Mouse (Mus musculus): Measurements from ENCODE around the gene Rtl8a.
A peak's percentile ranks its signal among the peaks of the same experiment; 100 is the strongest.
"Not testable (repeated sequence)": the region's sequence is repeated elsewhere in the genome, so short reads cannot be mapped to it uniquely, and the experiment has no call there.

The Rtl8a gene

DNA sequence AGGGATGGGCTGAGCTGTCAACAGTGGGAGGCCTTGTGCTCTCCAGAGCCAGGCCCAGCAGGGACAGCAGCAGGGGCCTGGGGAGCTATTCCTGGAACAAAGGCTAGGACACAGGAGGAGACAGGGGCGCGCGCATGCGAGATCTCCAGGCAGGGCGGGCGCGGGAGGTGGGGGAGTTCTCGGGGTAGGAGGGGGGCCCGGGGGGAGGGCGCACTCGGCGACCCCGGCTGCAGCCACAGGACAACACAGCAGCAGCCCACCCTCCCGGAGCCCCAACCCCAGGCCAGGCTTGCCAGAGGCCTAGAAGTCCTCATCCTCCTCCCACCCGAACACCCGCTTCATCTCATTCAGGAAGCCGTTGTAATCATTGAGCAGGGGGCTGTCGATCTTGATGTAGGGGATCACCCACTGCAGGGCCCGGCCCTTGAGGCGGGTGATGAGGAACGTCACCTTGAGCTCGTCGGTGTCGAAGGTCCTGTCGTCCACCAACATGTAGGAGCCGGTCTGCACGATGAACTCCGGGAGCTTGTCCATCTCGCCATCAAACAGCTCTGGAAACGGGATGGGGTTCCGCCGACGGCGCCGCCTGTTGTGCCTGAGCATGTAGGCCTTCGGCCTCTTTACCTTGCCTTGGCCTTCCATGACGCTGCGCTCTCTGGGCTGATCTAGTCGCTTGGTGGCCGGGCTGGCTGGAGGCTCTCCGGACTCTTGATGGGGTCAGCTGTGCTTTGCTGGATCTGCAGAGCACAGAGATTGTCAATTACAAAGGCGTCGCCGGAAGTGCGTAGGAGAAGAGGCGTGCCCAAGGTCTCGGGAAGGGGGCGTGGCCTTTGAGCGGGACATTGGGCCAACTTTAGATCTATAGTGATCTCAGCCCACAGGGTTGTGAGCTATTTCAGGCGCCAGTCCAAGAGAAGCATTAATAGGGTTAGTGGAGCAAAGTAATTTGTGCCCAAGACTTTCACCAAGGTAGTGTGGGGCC is at the start of gene Rtl8a:
Gene Rtl8a, minus strand, starts transcription at position 703 of the 982 bp plus-strand sequence.
- not testable (repeated sequence) for DNase-seq (ENCODE audit: extremely low read depth, low read depth)

DNA sequence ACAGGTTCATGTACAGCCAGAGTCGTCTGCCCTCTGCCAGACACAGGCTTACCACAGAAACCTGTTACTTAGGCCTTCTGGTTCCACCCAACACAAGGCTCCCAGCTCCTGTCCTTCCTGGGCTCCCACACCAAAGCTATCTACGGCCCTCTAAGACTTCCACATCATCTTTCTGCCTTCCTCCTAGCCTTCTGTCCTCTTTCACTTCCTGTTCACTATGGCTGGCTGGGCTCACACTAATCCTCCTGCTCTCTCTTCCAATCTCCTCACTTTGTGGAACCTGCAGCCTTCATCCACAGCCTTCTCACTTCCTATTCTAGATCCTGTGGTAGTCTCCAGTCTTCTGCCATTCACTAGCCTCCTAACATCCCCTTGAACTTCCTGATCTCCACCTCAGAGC is 49.7 kb upstream of the Rtl8a start:
- no peak for DNase-seq (ENCODE audit: extremely low read depth, low read depth)

DNA sequence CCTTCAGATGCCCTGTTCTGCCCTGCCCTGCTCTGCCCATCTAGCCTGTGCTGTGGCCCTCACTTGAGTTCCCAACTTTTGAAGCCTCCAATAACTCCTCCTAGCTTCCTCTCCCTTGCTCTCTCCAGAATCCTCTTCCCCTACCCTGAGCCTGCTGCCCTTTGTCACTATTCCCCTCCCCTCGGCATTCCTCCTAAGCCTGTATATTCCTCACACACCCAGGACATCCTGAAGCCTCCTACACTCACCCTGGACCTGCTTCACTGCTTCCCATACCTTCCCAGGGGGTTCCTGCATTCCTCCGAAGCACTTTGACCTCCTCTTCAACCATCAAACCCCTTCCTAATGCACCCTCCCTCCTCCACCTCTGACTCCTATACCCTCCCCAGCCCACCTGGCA is 48.6 kb upstream of the Rtl8a start:
- no peak for DNase-seq (ENCODE audit: extremely low read depth, low read depth)

DNA sequence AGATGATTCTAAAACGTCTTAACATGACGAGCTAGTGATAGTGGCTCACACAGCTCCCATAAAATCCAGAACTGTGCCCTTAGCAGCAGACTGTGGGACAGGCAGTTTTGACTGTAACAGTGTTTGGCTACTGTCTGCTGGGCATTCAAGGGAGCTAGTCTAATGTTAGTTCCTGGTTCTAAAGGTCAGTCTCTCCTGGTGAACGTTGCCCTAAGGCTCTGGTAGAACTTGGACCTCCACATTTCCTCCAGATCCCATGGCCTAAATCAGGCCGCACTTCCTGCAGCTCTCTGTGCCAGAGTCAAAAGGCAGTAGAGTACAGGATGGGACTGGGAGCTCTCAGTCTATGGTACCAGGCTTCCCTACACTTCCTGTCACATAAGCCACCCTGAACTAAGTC is 41.2 kb upstream of the Rtl8a start:
- DNase-seq (ENCODE audit: extremely low read depth, low read depth): not testable (repeated sequence)

DNA sequence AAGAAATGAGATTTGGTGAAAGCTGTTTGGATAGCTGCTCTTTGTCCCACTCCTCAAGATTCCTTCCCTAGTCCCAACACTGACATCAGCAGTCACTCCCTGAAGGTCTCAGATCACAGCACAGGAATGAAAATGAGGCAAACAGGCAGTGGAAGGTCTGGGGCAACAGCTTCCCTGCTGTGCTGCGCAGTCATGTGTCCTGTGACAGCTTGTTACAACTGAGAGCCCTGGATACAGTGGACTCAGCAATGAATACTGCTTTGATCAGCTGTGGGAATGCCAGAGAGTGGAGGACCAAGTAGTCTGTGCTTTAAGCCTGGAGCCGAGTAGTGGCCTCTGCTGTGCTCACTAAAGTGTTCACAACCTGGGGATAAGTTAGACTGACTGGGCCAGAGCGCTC is 39.2 kb upstream of the Rtl8a start:
- DNase-seq (ENCODE audit: extremely low read depth, low read depth): not testable (repeated sequence)

DNA sequence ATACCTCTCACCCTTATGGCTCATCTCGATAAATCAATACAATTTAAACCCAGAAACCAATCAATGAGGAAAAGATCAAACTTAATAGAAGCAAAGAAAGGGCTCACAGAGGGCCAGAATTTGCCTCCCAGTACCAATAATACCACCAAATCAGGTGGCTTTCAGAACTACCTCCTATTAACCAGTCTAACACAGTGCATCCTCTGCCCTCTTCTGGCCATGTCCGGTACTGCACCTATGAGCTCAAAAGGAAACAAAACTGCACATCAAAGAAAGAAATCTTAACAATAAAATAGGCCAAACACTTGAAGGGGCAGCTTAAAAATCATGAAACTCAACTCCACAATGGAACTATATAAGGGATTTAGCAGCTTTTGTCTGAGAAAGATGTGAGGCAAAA is 33.5 kb upstream of the Rtl8a start:
- not testable (repeated sequence) for DNase-seq (ENCODE audit: extremely low read depth, low read depth)

DNA sequence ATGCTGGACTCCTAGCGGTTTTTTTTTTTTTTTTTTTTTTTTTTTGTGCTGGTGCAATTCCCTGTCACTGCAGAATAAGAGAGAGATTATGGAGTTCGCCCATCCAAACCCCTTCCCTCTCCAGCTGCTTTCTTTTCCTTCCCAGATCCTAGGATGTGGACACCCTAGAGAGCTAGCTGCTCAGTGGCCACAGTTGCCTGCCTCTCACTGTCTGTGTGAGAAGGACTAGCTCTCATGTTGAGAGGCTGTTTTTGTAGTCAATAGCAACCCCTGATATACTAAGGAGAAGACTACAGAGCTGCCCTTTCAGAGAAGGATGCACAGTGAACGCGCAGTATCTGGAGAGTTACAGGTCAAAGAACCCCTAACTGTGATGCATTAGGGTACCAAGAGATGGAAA is 27.2 kb upstream of the Rtl8a start:
- DNase-seq (ENCODE audit: extremely low read depth, low read depth): not testable (repeated sequence)

DNA sequence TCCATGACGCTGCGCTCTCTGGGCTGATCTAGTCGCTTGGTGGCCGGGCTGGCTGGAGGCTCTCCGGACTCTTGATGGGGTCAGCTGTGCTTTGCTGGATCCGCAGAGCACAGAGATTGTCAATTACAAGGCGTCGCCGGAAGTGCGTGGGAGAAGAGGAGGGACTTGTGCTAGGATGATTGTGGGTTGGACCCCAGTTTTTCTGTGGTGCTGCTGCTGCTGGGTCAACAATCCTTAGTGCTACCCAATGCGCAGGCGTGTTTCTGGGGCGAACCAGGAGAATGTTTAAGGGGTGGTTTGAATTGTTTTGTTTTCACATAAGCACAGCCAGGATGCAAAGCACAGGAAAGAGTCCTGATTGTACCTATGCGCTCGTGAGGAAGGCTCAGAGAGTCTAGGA is 26.8 kb upstream of the Rtl8a start, which contains the start of gene Rtl8b:
Gene Rtl8b, minus strand, starts transcription at position 115 of the 400 bp plus-strand sequence.
- DNase-seq (ENCODE audit: extremely low read depth, low read depth): no peak

DNA sequence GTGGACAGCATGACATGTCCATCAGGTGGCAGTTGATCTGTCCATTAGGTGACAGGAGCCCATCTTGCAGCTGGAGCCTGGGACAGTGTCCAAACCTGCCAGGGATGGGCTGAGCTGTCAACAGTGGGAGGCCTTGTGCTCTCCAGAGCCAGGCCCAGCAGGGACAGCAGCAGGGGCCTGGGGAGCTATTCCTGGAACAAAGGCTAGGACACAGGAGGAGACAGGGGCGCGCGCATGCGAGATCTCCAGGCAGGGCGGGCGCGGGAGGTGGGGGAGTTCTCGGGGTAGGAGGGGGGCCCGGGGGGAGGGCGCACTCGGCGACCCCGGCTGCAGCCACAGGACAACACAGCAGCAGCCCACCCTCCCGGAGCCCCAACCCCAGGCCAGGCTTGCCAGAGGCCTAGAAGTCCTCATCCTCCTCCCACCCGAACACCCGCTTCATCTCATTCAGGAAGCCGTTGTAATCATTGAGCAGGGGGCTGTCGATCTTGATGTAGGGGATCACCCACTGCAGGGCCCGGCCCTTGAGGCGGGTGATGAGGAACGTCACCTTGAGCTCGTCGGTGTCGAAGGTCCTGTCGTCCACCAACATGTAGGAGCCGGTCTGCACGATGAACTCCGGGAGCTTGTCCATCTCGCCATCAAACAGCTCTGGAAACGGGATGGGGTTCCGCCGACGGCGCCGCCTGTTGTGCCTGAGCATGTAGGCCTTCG is 26.2 kb upstream of the Rtl8a start:
- DNase-seq (ENCODE audit: extremely low read depth, low read depth): not testable (repeated sequence)

DNA sequence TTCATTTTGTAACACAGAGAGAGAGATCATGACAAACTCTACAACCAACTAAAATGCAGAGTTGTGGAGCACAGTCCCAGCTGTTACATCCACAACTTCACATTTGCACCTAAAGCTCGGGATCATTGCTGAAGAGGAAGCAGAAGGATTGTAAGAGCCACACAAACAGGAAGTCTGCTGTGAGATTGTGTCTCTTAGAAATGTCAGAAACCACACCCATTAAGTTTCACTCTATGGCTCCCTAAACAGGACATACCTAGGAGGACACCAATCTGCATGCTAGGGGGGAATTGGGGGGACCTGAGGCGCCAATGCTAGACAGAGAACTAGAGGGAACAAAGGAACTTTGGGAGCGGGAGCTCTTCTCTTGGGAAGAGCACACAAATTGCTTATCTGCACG is 9.4 kb upstream of the Rtl8a start:
- peak; percentile 8 for DNase-seq (ENCODE audit: extremely low read depth, low read depth)

DNA sequence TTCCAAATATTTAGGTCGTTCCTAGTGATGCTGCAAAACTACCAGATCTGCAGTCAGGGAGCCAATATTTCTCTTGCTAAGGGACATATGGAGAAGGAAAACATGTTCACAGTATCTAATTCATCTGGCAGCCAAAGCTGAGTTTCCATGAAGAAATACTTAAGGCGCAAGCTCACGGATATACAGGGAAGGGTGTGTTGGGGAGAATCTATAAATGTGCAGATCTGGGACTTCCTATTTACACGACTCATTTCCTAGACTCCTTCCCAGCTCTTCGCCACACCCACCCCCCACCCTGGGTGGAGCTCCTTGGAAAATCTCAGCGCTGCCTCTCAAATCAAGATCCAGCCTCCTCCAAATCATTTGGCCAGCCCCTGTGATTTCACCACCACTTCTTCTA is 2.4 kb upstream of the Rtl8a start:
- DNase-seq (ENCODE audit: extremely low read depth, low read depth): no peak

DNA sequence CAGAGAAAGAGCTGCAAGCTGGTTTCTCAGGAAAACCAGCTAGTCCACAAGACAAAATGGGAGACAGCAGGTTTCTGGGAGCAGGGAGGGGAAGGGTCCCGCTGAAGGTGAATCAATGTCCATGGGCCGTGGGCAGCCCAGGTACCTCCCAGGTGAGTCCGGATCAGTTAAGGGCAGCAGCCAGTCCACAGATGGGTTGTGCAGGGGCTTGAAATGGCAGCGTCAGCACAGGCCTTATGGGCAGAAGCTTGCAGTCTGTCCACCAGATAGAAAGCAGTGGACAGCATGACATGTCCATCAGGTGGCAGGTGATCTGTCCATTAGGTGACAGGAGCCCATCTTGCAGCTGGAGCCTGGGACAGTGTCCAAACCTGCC is 890 bp downstream of the Rtl8a start:
- DNase-seq (ENCODE audit: extremely low read depth, low read depth): not testable (repeated sequence)

DNA sequence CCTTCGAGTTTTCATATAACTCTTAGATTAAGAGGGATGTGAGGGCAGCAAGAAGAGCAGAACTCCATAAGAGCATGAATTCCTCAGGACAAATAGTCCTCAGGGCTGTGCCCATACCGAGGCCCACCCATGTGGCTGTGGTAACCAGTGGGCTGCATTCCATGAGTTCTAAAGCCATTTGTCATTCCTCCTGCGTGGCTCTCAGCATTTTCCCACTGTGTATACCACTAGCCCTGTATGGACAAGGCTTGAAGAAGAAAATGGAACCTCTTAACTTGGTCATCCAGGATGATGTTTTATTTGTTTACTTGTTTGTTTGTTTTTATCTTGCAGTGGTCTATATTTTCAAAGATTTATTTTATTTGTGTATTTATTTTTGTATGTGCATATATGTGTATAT is 5.4 kb downstream of the Rtl8a start:
- DNase-seq (ENCODE audit: extremely low read depth, low read depth): not testable (repeated sequence)

DNA sequence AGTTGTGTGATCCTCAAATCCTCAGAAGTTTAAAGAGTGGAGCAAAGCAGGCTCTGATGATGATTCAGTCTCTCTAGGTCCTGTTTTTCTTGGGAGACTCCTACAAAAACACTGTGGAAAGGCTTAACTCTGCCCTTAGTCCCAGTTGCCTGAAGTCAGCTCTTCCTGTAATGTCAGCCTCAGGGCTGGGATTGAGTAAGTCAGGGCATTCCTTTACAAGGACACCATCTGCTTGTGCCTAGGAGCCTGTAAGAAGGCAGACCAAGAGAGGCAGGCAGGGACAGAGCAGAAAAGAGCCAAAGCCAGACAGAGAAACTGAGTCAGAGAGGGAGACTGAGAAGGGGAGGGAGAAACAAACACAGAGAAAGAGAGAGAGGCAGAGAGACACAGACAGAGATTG is 32.1 kb downstream of the Rtl8a start:
- not testable (repeated sequence) for DNase-seq (ENCODE audit: extremely low read depth, low read depth)

DNA sequence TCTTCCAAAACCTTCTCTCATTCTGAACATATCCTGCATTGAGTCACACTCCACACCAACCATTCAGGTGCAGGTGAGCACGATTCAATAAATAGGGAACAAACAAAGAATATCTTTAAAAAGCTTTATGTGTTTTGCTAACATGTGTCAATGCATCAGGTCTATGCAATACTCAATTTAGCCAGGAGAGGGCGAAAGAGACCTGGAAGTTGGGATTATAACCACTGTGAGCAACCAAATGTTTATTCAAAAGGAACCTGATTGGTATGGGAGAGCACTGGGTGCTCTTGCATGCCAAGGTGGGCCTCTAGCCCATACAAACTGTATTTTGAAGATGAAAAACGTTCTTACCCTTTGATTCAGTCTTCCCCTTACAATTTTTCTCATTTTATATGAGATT is 32.9 kb downstream of the Rtl8a start:
- peak; percentile 4 for DNase-seq (ENCODE audit: extremely low read depth, low read depth)

DNA sequence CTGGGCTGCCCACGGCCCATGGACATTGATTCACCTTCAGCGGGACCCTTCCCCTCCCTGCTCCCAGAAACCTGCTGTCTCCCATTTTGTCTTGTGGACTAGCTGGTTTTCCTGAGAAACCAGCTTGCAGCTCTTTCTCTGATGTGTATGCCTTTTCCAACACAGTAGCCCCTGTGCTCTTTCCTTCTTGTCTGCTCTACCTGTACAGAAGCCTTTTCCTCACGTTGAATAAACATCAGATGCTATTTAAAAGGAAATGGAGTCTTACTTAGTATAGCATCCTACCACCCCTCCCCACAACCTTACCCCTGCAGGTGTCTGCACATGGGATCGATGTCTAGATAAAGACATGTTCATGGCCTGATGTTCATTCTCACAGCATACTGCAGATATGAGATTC is 34.6 kb downstream of the Rtl8a start, which contains the start of gene Gm14597:
Gene Gm14597, minus strand, starts transcription at position 101 of the 400 bp plus-strand sequence.
- DNase-seq (ENCODE audit: extremely low read depth, low read depth): not testable (repeated sequence)

DNA sequence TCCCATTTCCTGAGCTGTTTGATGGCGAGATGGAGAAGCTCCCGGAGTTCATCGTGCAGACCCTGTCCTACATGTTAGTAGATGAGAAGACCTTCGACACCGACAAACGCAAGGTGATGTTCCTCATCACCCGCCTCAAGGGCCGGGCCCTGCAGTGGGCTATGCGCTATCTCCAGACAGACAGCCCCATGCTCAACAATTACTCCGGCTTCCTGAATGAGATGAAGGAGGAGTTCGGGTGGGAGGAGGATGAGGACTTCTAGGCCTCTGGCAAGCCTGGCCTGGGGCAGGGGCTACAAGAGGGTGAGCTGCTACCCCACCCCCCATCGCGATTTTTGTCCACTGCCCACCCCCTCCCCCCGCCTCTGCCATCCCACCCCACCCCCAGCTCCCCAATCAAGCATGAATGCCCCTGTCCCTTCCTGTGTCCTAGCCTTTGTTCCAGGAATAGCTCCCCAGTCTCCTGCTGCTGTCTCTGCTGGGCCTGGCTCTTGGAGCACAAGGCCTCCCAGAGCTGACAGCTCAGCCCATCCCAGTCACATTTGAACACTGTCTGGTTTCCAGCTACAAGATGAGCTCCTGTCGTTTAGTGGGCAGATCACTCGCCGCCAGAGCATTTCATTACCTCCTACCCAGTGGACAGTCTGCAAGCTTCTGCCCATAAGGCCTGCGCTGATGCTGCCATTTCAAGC is 35.2 kb downstream of the Rtl8a start:
- no peak for DNase-seq (ENCODE audit: extremely low read depth, low read depth)

DNA sequence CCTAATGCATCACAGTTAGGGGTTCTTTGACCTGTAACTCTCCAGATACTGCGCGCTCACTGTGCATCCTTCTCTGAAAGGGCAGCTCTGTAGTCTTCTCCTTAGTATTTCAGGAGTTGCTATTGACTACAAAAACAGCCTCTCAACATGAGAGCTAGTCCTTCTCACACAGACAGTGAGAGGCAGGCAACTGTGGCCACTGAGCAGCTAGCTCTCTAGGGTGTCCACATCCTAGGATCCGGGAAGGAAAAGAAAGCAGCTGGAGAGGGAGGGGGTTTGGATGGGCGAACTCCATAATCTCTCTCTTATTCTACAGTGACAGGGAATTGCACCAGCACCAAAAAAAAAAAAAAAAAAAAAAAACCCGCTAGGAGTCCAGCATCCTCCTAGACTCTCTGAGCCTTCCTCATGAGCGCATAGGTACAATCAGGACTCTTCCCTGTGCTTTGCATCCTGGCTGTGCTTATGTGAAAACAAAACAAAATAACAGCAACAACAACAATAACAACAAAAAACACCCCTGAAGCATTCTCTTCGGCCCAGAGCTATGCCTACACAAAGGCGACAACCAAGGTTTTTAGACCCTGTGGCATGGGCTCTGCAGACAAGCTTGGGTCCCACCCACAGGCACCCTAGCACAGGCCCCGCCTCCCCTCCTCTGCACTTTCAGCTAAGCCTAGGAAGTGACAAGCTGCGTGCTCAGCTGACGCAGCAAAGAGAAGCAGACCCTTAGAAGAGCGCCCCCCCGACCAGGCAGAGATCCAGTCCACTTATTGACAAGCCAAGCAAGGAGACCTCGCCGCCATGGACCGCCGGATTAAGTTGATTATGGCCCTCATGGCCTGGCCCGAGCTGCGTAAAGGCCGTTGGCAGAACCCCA is 36.0 kb downstream of the Rtl8a start, which contains the start of gene Rtl8c:
Gene Rtl8c, plus strand, starts transcription at position 791 of the 880 bp plus-strand sequence.
- DNase-seq (ENCODE audit: extremely low read depth, low read depth): no peak

DNA sequence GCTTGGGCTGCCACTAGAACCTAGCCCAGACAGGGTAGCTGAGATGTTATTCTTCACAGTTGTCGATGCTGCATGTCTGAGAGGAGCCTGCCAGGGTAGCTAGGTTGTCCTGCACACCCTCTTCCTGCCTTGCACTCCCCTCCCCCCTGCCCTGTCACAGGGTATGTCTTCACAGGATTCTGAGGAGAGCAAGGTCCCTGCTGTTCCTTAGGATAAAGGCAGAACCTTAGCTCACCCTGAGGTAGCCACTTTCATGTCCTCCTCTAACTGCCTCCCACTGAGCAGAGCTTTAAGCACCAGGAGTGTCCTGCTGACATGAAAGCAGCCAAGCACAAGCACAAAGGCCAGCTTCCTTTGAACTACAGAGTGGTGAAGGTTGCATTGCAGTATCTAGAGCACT is 37.3 kb downstream of the Rtl8a start:
- not testable (repeated sequence) for DNase-seq (ENCODE audit: extremely low read depth, low read depth)

DNA sequence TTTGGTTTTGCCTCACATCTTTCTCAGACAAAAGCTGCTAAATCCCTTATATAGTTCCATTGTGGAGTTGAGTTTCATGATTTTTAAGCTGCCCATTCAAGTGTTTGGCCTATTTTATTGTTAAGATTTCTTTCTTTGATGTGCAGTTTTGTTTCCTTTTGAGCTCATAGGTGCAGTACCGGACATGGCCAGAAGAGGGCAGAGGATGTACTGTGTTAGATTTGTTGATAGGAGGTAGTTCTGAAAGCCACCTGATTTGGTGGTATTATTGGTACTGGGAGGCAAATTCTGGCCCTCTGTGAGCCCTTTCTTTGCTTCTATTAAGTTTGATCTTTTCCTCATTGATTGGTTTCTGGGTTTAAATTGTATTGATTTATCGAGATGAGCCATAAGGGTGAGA is 43.5 kb downstream of the Rtl8a start:
- DNase-seq (ENCODE audit: extremely low read depth, low read depth): not testable (repeated sequence)

Measured in MEL-GATA-1-ER (cell line).